Comparison of ENCODE assay signal across 8 mouse cellular contexts in genomic region chr5:138193771-138194727, GRCm38 (mm10). TPM values are rescaled to one million over a fixed set of nuclear protein-coding genes. Genes with fewer than 3 reads are reported as not detected.
A peak's percentile ranks its signal among the peaks of the same experiment; 100 is the strongest.
DNase-seq lines count a peak whose midpoint lies in the region; ATAC-seq and TF ChIP-seq lines count a peak whose summit lies in the region.

Gene Mblac1, plus strand, starts transcription at chr5:138194314.

- DNase-seq in ES-E14 (ENCODE audit: low read depth, low spot score) = peak; percentile 88
- DNase-seq in cerebellum, adult 11 months = peak; percentile 86
- DNase-seq in heart, postnatal 36 days = peak; percentile 87 to 91
- DNase-seq in layer of hippocampus, adult 8-10 months (ENCODE audit: low spot score in 2 of 2) = peak; percentile 78 to 83
- peak; percentile 73 for DNase-seq in ovary, postnatal 10 days (ENCODE audit: low spot score)
- DNase-seq in thymus, postnatal 10 days (ENCODE audit: low spot score in 2 of 2) = peak; percentile 72 to 75

- no peaks in the 10 kb centered on the region for H3K9me3 ChIP-seq in ES-E14 (ENCODE audit: control insufficient read depth, insufficient read depth, low read depth, low read length)
- no peaks in the 10 kb centered on the region for H3K9me3 ChIP-seq in forebrain, embryonic 15.5 days
- H3K9me3 ChIP-seq in lung, embryonic 16.5 days (ENCODE audit: control insufficient read depth, low read length) = no peaks in the 10 kb centered on the region

- no peaks in the 10 kb centered on the region for H3K4me1 ChIP-seq in ES-E14 (ENCODE audit: control insufficient read depth in 2 of 2, insufficient read depth in 2 of 2, low read length in 2 of 2, poor library complexity in 1 of 2)
- peaks cover 21% of the 10 kb centered on the region for H3K4me1 ChIP-seq in forebrain, embryonic 15.5 days
- peaks cover 3% of the 10 kb centered on the region for H3K4me1 ChIP-seq in lung, embryonic 16.5 days (replicated peaks; ENCODE audit: control insufficient read depth, insufficient read depth, low read length)

- peak; percentile 80 for ATAC-seq in forebrain, embryonic 15.5 days (replicated peaks)
- ATAC-seq in lung, embryonic 16.5 days (ENCODE audit: low read depth) = peak; percentile 88

- H3K9ac ChIP-seq in ES-E14 (ENCODE audit: insufficient read depth, low read depth, low read length, poor library complexity, severe bottlenecking) = peak within 1 kb of the TSS; percentile 75
- peak within 1 kb of the TSS; percentile 88 for H3K9ac ChIP-seq in forebrain, embryonic 15.5 days (replicated peaks)
- peak within 1 kb of the TSS; percentile 89 for H3K9ac ChIP-seq in lung, embryonic 16.5 days (ENCODE audit: low read length)

- intact Hi-C loops in heart, postnatal 36 days (cut with DNase I) = no loop called here

- no peak within 1 kb of the TSS for H3K27ac ChIP-seq in ES-E14 (ENCODE audit: insufficient read depth, low read depth, low read length, poor library complexity, severe bottlenecking)
- peak within 1 kb of the TSS; percentile 86 for H3K27ac ChIP-seq in forebrain, embryonic 15.5 days (replicated peaks)
- peak within 1 kb of the TSS; percentile 91 for H3K27ac ChIP-seq in lung, embryonic 16.5 days (ENCODE audit: low read length)

- no peaks in the 10 kb centered on the region for H3K27me3 ChIP-seq in forebrain, embryonic 15.5 days
- no peaks in the 10 kb centered on the region for H3K27me3 ChIP-seq in lung, embryonic 16.5 days (ENCODE audit: control insufficient read depth, insufficient read depth, low read depth, low read length)

- 6% methylated on average over 54 of the region's 54 CpGs for WGBS in forebrain, embryonic 15.5 days
- WGBS in lung, embryonic 16.5 days = 6% methylated on average over 54 of the region's 54 CpGs

- in situ Hi-C loops in ES-E14 (cut with MboI; ENCODE audit: low sequenced_read_pairs in 2 of 2, unreplicated experiment in 2 of 2) = no loop called here

- H3K4me2 ChIP-seq in forebrain, embryonic 15.5 days (replicated peaks) = peak within 1 kb of the TSS; percentile 94
- peak within 1 kb of the TSS; percentile 97 for H3K4me2 ChIP-seq in lung, embryonic 16.5 days (ENCODE audit: low read depth, low read length)

- H3K4me3 ChIP-seq in ES-E14 (ENCODE audit: insufficient read depth in 1 of 2, low read depth in 1 of 2, low read length in 2 of 2, poor library complexity in 1 of 2, severe bottlenecking in 1 of 2) = peak within 1 kb of the TSS; percentile 61 to 73
- H3K4me3 ChIP-seq in forebrain, embryonic 15.5 days = peak within 1 kb of the TSS; percentile 85
- H3K4me3 ChIP-seq in lung, embryonic 16.5 days (ENCODE audit: low read length) = peak within 1 kb of the TSS; percentile 68

- peaks cover 5% of the 10 kb centered on the region; the same call in 1 of the 2 replicates for H3K36me3 ChIP-seq in ES-E14 (ENCODE audit: control insufficient read depth, insufficient read depth, low read length, poor library complexity, severe bottlenecking)
- H3K36me3 ChIP-seq in forebrain, embryonic 15.5 days = peaks cover 21% of the 10 kb centered on the region
- H3K36me3 ChIP-seq in lung, embryonic 16.5 days (ENCODE audit: control insufficient read depth, insufficient read depth, low read length) = no peaks in the 10 kb centered on the region

TF ChIP-seq in ES-E14, 5 proteins besides CTCF, POLR2A, EP300 and RAD21:
- no peak for TF ChIP-seq ZC3H11A (IDR thresholded peaks at IDR 0.05; ENCODE audit: borderline replicate concordance, low read depth, low read length)
- TF ChIP-seq HCFC1 (IDR thresholded peaks at IDR 0.05; ENCODE audit: borderline replicate concordance, insufficient read depth, low read length) = no peak
- no peak for TF ChIP-seq ZNF384 (IDR thresholded peaks at IDR 0.05; ENCODE audit: low read depth, low read length)
- no peak for TF ChIP-seq MAFK (IDR thresholded peaks at IDR 0.05; ENCODE audit: insufficient read depth, low read depth, low read length)
- TF ChIP-seq CHD2 (IDR thresholded peaks at IDR 0.05; ENCODE audit: low read depth, low read length) = no peak

RNA-seq across cellular contexts. Expression of gene Mblac1, which starts in this region (rescaled TPM):
- total RNA-seq in ES-E14 (2012; rRNA removed) = 2.5 and 3.1 TPM in 2 replicates
- 12.9 and 14.0 TPM in 2 replicates for polyA plus RNA-seq in forebrain, embryonic 15.5 days (2015; fragmentation: Nextera tagmentation; extraction: Ambion mirVana)
- 1 to 10 TPM; 2.9 to 3.1 TPM for total RNA-seq in heart, postnatal 36 days (2021)
- total RNA-seq in layer of hippocampus, adult 8-10 months (2022) = 10 to 100 TPM in 2 of 4 experiments, 1 to 10 TPM in 2; 7.4 to 11.1 (median 9.5) TPM
- 7.6 and 8.8 TPM in 2 replicates for polyA plus RNA-seq in lung, embryonic 16.5 days (2015; fragmentation: Nextera tagmentation; extraction: Ambion mirVana)
